Mouse (Mus musculus): ENCODE data around the gene 1700037H04Rik. TPM values are rescaled to one million over a fixed set of nuclear protein-coding genes. Genes with fewer than 3 reads are reported as not detected.

Gene 1700037H04Rik
- polyA plus RNA-seq, 2 experiments = 59.4 to 62.7 TPM

DNA sequence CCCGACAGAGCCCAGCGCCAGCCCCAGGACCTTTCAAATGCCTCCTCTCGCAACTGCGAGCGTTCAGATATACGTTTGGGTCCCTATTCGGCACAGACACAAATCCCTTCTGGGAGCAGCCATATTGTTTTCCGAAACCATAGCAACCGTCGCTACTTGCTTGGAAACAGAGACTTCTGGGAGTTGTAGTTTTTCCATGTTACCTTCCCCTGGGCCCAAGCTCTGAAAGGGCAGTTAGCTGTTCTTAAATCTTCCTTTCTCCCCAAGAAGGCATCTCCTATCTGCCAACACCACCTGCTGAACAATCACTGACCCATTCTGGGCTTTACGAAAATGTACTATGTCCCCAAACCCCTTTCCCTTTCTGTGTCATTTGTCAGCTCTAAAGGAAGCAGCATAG, 14.8 kb upstream of the 1700037H04Rik start:
- peak overlapping the region; percentile 29 for H3K4me3 ChIP-seq (replicated peaks; ENCODE audit: low read length)
- 6% methylated on average over 11 of the region's 11 CpGs for WGBS
- no peak overlapping the region for H3K9ac ChIP-seq (ENCODE audit: low read depth, low read length, severe bottlenecking)
- peak overlapping the region; percentile 73 for H3K4me2 ChIP-seq (replicated peaks; ENCODE audit: low read depth, low read length, severe bottlenecking)
- H3K9me3 ChIP-seq (ENCODE audit: control insufficient read depth, low read length) = no peaks in the 10 kb centered on the region
- H3K27ac ChIP-seq (replicated peaks; ENCODE audit: low read depth, low read length) = no peak overlapping the region
- peak; percentile 42; the same call in 1 of the 2 replicates for ATAC-seq (ENCODE audit: low FRiP score, low read depth)
- H3K27me3 ChIP-seq (ENCODE audit: control insufficient read depth, insufficient read depth, low read length) = peaks cover 36% of the 10 kb centered on the region
- H3K36me3 ChIP-seq (ENCODE audit: control insufficient read depth, insufficient read depth, low read length) = peaks cover 18% of the 10 kb centered on the region; the same call in 1 of the 2 replicates
- peaks cover 34% of the 10 kb centered on the region for H3K4me1 ChIP-seq (ENCODE audit: control insufficient read depth, insufficient read depth, low read length)
- no peak for TF ChIP-seq POLR2A (IDR thresholded peaks at IDR 0.05; ENCODE audit: borderline replicate concordance, extremely low read depth, insufficient read depth, insufficient read length)
- DNase-seq (ENCODE audit: low spot score) = peak; percentile 85

DNA sequence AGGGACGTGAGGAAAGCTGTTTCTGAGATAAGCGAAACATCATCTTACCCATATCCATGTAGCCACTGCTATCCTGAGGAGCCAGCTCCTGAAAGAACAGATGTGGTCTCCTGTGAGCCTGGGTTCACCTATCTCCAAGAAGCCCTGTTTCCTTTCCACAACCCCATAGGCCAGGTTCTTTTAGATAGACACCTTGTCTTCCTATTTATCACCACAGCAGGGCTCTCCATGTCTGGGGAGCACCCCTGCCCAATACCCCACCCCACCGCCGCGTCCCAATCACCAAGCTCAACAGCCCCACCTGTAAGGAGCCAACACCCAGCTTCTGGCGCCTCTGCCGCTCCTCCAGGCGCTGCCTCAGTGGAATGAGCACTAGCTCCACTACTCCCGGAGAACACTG, 12.4 kb upstream of the 1700037H04Rik start:
- H3K4me2 ChIP-seq (replicated peaks; ENCODE audit: low read depth, low read length, severe bottlenecking) = no peak overlapping the region
- H3K36me3 ChIP-seq (ENCODE audit: control insufficient read depth, insufficient read depth, low read length) = peaks cover 9% of the 10 kb centered on the region; the same call in 1 of the 2 replicates
- no peak for TF ChIP-seq POLR2A (IDR thresholded peaks at IDR 0.05; ENCODE audit: borderline replicate concordance, extremely low read depth, insufficient read depth, insufficient read length)
- DNase-seq (ENCODE audit: low spot score) = no peak
- H3K27ac ChIP-seq (replicated peaks; ENCODE audit: low read depth, low read length) = no peak overlapping the region
- no peak for ATAC-seq (ENCODE audit: low FRiP score, low read depth)
- H3K27me3 ChIP-seq (ENCODE audit: control insufficient read depth, insufficient read depth, low read length) = peaks cover 36% of the 10 kb centered on the region
- H3K9me3 ChIP-seq (ENCODE audit: control insufficient read depth, low read length) = no peaks in the 10 kb centered on the region
- no peak overlapping the region for H3K9ac ChIP-seq (ENCODE audit: low read depth, low read length, severe bottlenecking)
- H3K4me3 ChIP-seq (replicated peaks; ENCODE audit: low read length) = no peak overlapping the region
- WGBS = 40% methylated on average over 9 of the region's 9 CpGs
- peaks cover 18% of the 10 kb centered on the region for H3K4me1 ChIP-seq (ENCODE audit: control insufficient read depth, insufficient read depth, low read length)

DNA sequence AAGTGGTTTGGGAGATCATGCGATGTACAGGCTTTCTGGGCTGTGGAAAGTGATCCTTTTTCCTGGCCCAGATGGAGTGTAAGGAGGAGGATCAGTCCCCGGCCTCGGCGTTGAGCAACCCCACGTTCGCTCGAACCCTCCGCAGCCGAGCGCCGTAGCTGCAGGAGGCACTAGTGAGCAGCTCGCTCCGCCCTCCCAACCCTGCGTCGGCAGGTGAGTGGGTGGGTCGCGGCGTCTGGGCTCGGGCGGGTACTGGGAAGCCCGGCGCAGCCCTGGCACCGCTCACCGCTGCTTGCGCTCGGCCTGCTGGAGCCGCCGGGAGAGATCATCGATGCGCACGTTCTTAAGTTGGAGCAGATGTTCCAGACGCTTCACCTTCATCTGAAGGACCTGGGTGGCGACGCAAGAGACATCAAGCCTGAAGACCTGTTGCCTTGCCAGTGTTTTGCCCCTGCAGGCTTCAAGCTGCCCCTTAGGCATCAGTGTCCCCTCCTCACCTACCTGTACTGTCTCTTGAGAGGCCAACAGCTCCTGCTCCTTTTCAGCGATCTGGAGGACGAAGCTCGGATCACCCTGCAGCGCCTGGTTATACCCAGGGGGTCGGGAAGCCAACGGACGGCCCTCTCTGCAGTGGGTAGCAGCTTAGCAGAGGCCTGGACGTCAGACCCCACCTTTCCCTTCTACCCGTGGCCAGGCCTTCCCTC, 11.7 kb upstream of the 1700037H04Rik start:
- TF ChIP-seq POLR2A (IDR thresholded peaks at IDR 0.05; ENCODE audit: borderline replicate concordance, extremely low read depth, insufficient read depth, insufficient read length) = no peak
- ATAC-seq (ENCODE audit: low FRiP score, low read depth) = peak; percentile 20; the same call in 1 of the 2 replicates
- H3K36me3 ChIP-seq (ENCODE audit: control insufficient read depth, insufficient read depth, low read length) = peaks cover 1% of the 10 kb centered on the region; the same call in 1 of the 2 replicates
- H3K9me3 ChIP-seq (ENCODE audit: control insufficient read depth, low read length) = no peaks in the 10 kb centered on the region
- H3K27me3 ChIP-seq (ENCODE audit: control insufficient read depth, insufficient read depth, low read length) = peaks cover 36% of the 10 kb centered on the region
- peak overlapping the region; percentile 48 for H3K4me2 ChIP-seq (replicated peaks; ENCODE audit: low read depth, low read length, severe bottlenecking)
- H3K27ac ChIP-seq (replicated peaks; ENCODE audit: low read depth, low read length) = no peak overlapping the region
- no peak for DNase-seq (ENCODE audit: low spot score)
- 5% methylated on average over 41 of the region's 43 CpGs for WGBS
- peak overlapping the region; percentile 28 for H3K4me3 ChIP-seq (replicated peaks; ENCODE audit: low read length)
- H3K4me1 ChIP-seq (ENCODE audit: control insufficient read depth, insufficient read depth, low read length) = peaks cover 12% of the 10 kb centered on the region
- peak overlapping the region; percentile 38; the same call in 1 of the 2 replicates for H3K9ac ChIP-seq (ENCODE audit: low read depth, low read length, severe bottlenecking)

DNA sequence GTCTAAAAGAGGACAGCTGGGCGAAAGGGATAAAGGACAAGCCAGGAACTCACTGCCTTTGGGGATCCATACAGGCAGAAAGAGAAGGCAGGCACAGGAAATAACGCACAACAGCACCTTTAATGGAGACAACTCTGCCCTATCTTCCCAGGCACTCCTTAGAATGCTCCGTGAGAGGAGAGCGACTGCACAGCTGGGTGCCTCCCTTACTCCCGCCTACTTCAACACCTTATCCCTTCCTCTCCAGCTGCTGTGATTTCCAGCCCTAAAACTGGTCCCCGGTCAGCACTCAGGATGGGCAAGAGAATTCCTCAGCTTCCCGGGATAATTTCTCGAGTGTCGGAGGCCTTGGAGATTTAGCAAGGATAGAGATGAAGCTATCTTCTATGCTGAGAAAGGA, 11.1 kb upstream of the 1700037H04Rik start:
- H3K4me3 ChIP-seq (replicated peaks; ENCODE audit: low read length) = peak overlapping the region; percentile 28
- H3K4me2 ChIP-seq (replicated peaks; ENCODE audit: low read depth, low read length, severe bottlenecking) = peak overlapping the region; percentile 48
- WGBS = 18% methylated on average over 9 of the region's 9 CpGs
- peaks cover 12% of the 10 kb centered on the region for H3K4me1 ChIP-seq (ENCODE audit: control insufficient read depth, insufficient read depth, low read length)
- no peak for TF ChIP-seq POLR2A (IDR thresholded peaks at IDR 0.05; ENCODE audit: borderline replicate concordance, extremely low read depth, insufficient read depth, insufficient read length)
- peaks cover 36% of the 10 kb centered on the region for H3K27me3 ChIP-seq (ENCODE audit: control insufficient read depth, insufficient read depth, low read length)
- no peak for ATAC-seq (ENCODE audit: low FRiP score, low read depth)
- no peak overlapping the region for H3K27ac ChIP-seq (replicated peaks; ENCODE audit: low read depth, low read length)
- 0 out of 2 replicates have a peak overlapping the region, but pooled peaks have one; percentile 38 for H3K9ac ChIP-seq (ENCODE audit: low read depth, low read length, severe bottlenecking)
- no peaks in the 10 kb centered on the region for H3K9me3 ChIP-seq (ENCODE audit: control insufficient read depth, low read length)
- no peak for DNase-seq (ENCODE audit: low spot score)
- no peaks in the 10 kb centered on the region; the same call in 1 of the 2 replicates for H3K36me3 ChIP-seq (ENCODE audit: control insufficient read depth, insufficient read depth, low read length)

DNA sequence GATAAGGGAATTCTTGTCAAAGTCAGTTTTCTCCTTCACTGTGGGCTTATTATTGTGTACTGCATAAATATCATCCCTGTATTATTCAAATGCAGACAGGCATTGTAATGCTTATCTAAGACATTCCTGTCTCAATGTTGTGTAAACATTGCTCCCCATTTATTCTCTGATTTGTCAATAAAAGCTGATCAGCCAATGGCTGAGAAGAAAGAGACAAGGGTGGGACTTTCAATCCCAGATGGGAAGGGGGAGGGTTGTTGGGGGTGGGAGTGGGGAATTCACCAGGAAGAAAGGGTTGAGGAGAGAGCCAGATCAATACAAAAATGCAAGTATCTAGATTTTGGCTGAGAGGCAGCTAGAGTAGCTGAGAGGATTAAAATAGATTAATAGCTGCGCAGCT, 9.0 kb upstream of the 1700037H04Rik start:
- Histone ChIP-seq H3K9me3 (ENCODE audit: control insufficient read depth, low read length) (no peaks in the 10 kb centered on the region), H3K4me3 (replicated peaks; ENCODE audit: low read length) (no peak overlapping the region), H3K27ac (replicated peaks; ENCODE audit: low read depth, low read length) (no peak overlapping the region), H3K36me3 (ENCODE audit: control insufficient read depth, insufficient read depth, low read length) (no peaks in the 10 kb centered on the region; the same call in 1 of the 2 replicates), H3K9ac (ENCODE audit: low read depth, low read length, severe bottlenecking) (no peak overlapping the region), H3K4me2 (replicated peaks; ENCODE audit: low read depth, low read length, severe bottlenecking) (no peak overlapping the region), H3K27me3 (ENCODE audit: control insufficient read depth, insufficient read depth, low read length) (peaks cover 36% of the 10 kb centered on the region), H3K4me1 (ENCODE audit: control insufficient read depth, insufficient read depth, low read length) (peaks cover 9% of the 10 kb centered on the region)
- DNase-seq (ENCODE audit: low spot score) = no peak
- ATAC-seq (ENCODE audit: low FRiP score, low read depth) = no peak
- no peak for TF ChIP-seq POLR2A (IDR thresholded peaks at IDR 0.05; ENCODE audit: borderline replicate concordance, extremely low read depth, insufficient read depth, insufficient read length)
- WGBS = 59% methylated on average over 1 of the region's 1 CpGs
